Mouse (Mus musculus) spleen, adult 2 months (tissue): ENCODE results near the gene Alg1.

Experiments used
- CTCF ChIP-seq: fragments of 200-500 bp; IDR thresholded peaks from 2 replicates; pipeline ENCODE4 v1.5.1; 2011; ENCODE audit warnings: mild to moderate bottlenecking, inconsistent platforms; ENCODE audit not compliant: insufficient read depth, insufficient read length, insufficient replicate concordance; ENCODE audit errors: extremely low read depth
- POLR2A ChIP-seq: fragments of 200-500 bp; IDR thresholded peaks from 2 replicates; pipeline ENCODE4 v1.6.1; 2011; ENCODE audit warnings: low read depth, low read length, inconsistent platforms

DNA sequence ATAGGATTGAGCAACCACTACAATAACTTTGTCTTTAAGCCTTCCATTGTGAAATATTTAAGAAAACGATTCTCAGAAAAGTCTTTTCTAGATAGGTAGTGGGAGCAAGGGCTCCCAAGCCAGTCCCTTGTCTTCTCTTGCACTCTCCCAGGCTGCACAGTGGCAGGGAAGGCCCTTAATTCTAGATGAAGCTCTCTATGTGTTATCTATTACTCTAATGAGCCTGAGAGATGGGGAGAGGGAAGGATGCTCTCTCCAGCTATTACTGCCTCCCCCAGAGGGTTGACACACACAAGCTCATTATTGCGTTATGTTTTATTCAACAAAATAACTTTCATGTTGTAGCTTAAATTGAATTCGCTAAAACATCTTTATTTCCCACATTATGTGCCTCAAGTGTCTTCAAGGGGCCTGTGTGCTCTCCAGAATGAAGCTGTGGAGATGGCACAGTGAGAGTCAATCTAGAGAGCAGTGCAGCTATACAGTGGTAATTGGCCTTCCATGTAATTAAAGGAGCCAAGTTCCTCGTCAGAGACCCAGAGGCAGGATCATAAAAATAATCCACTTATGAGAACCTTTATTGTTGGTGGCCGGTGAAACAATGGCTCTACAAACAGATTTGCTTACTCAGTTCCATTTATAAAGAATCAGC is 46.3 kb downstream of the Alg1 start:
- no peak for TF ChIP-seq POLR2A
- no peak for TF ChIP-seq CTCF
